ENCODE assay signal across 9 mouse cellular contexts in the genomic region with DNA sequence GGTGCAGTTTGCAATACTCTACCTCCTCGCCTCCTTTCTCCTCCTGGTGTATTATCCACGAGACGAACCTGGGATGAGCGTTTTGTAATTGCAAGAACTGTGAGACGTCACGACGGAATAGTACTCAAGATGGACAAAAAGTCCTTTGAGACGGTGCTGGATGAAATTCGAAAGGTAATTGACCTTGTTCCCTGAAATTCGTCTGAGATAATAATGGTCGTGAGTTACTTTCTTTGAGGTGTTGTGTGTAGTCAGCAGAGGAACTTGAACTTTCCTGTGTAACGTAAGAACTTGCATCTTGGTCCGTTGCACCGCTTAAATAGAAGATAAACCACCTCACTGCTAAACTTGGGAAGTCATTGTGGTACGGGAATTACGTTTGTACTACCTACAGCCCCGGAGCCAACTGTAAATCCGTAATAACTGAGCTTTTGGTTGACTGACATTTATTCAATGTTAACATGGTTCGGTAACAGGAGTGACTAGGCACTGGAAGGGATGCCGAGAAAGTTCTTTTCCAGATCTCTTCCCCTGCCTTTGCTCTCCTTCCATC. TPM values are rescaled to one million over a fixed set of nuclear protein-coding genes. Genes with fewer than 3 reads are reported as not detected.
DNase-seq lines count a peak whose midpoint lies in the region; ATAC-seq and TF ChIP-seq lines count a peak whose summit lies in the region.
"Had no signal": no experiment of that assay in that cellular context is flagged by ENCODE, and none has a peak within 500 bp of the region (broad histone marks: within the 10 kb centered on the region; RNA-seq: fewer than 3 reads in every experiment).

No protein-coding gene starts in this region.

- DNase-seq in kidney, adult 9 months, result peak; percentile 27
- no peak for DNase-seq in kidney, adult 8-10 months
- DNase-seq in MEL (ENCODE audit: low read depth, low spot score), result peak; percentile 64
- DNase-seq in forebrain, embryonic 10.5 days (ENCODE audit: extremely low spot score, low spot score), result peak; percentile 22
- DNase-seq in liver, embryonic 14.5 days (ENCODE audit: low read depth in 3 of 3, low spot score in 3 of 3), result peak in 1 of 3 experiments; percentile 35
- DNase-seq in cerebellum, adult 11 months, result no peak
- DNase-seq in urinary bladder, adult 18-20 months (ENCODE audit: low spot score in 2 of 2), result no peak
- no peak for DNase-seq in urinary bladder, postnatal 10 days (ENCODE audit: low spot score)

- peak overlapping the region; percentile 17 for H3K27ac ChIP-seq in MEL (ENCODE audit: control insufficient read depth, low read depth, low read length)
- H3K27ac ChIP-seq in forebrain, embryonic 10.5 days, result peak overlapping the region; percentile 97
- H3K27ac ChIP-seq in liver, embryonic 14.5 days, result peak overlapping the region; percentile 21

- H3K4me3 ChIP-seq in MEL (ENCODE audit: control insufficient read depth in 1 of 2, insufficient read depth in 1 of 2, low read depth in 2 of 2, low read length in 2 of 2), result peak overlapping the region; percentile 76 to 98
- peak overlapping the region; percentile 93 for H3K4me3 ChIP-seq in forebrain, embryonic 10.5 days
- H3K4me3 ChIP-seq in liver, embryonic 14.5 days (ENCODE audit: insufficient read depth in 1 of 2, low read depth in 2 of 2, low read length in 2 of 2), result peak overlapping the region; percentile 88 to 93

- peaks cover 0 to 16% of the 10 kb centered on the region in 2 experiments; a peak in 2 of 4 replicates for H3K4me1 ChIP-seq in MEL (ENCODE audit: control insufficient read depth in 1 of 2, insufficient read depth in 2 of 2, low read length in 2 of 2)
- peaks cover 42% of the 10 kb centered on the region for H3K4me1 ChIP-seq in forebrain, embryonic 10.5 days
- peaks cover 8 to 10% of the 10 kb centered on the region in 2 experiments; a peak in 3 of 4 replicates for H3K4me1 ChIP-seq in liver, embryonic 14.5 days (replicated peaks; ENCODE audit: control insufficient read depth in 2 of 2, insufficient read depth in 2 of 2, low read length in 1 of 2)

- TF ChIP-seq POLR2A in MEL (IDR thresholded peaks at IDR 0.05; ENCODE audit: control insufficient read depth in 1 of 2, insufficient read depth in 1 of 2, low read depth in 1 of 2, low read length in 2 of 2, poor library complexity in 1 of 2), result no peak

- peak overlapping the region; percentile 79 for H3K9ac ChIP-seq in MEL (ENCODE audit: control insufficient read depth, low read depth, low read length, poor library complexity, severe bottlenecking)
- H3K9ac ChIP-seq in liver, embryonic 14.5 days (replicated peaks), result peak overlapping the region; percentile 83

- no peak for TF ChIP-seq RAD21 in MEL (IDR thresholded peaks at IDR 0.05; ENCODE audit: low read depth, low read length)

- H3K36me3 ChIP-seq in MEL (ENCODE audit: control insufficient read depth in 1 of 2, insufficient read depth in 2 of 2, low read length in 2 of 2), result peaks cover 1 to 21% of the 10 kb centered on the region in 2 experiments
- H3K36me3 ChIP-seq in forebrain, embryonic 10.5 days (replicated peaks), result peaks cover 36% of the 10 kb centered on the region
- H3K36me3 ChIP-seq in liver, embryonic 14.5 days (replicated peaks; ENCODE audit: control insufficient read depth, insufficient read depth, low read depth), result no peaks in the 10 kb centered on the region

- H3K9me3 ChIP-seq in MEL (replicated peaks; ENCODE audit: insufficient read depth, low read length), result no peaks in the 10 kb centered on the region
- H3K9me3 ChIP-seq in forebrain, embryonic 10.5 days, result no peaks in the 10 kb centered on the region
- no peaks in the 10 kb centered on the region for H3K9me3 ChIP-seq in liver, embryonic 14.5 days (ENCODE audit: control insufficient read depth, low read length)

- H3K4me2 ChIP-seq in liver, embryonic 14.5 days (ENCODE audit: low read depth), result peak overlapping the region; percentile 67

- H3K79me2 ChIP-seq in MEL (ENCODE audit: control insufficient read depth, insufficient read depth, low read length, poor library complexity), result peaks cover 60% of the 10 kb centered on the region

- TF ChIP-seq EP300 in MEL (IDR thresholded peaks at IDR 0.05; ENCODE audit: low read depth in 1 of 2, low read length in 2 of 2), result no peak
- no peak for TF ChIP-seq EP300 in liver, embryonic 14.5 days (IDR thresholded peaks at IDR 0.05; ENCODE audit: low read depth)

- under 1% methylated on average over 20 of the region's 20 CpGs for WGBS in forebrain, embryonic 10.5 days
- under 1% methylated on average over 20 of the region's 20 CpGs for WGBS in liver, embryonic 14.5 days (ENCODE audit: insufficient replicate concordance)

- TF ChIP-seq CTCF in MEL (IDR thresholded peaks at IDR 0.05 in 2 of 3, conservative IDR thresholded peaks at IDR 0.05 in 1 of 3; ENCODE audit: control insufficient read depth in 1 of 3, insufficient read depth in 1 of 3, low read depth in 2 of 3, low read length in 3 of 3, poor library complexity in 1 of 3, severe bottlenecking in 1 of 3), result no peak
- TF ChIP-seq CTCF in liver, embryonic 14.5 days (IDR thresholded peaks at IDR 0.05; ENCODE audit: low read depth), result no peak

- no peaks in the 10 kb centered on the region for H3K27me3 ChIP-seq in MEL (ENCODE audit: control insufficient read depth in 1 of 2, insufficient read depth in 2 of 2, low read length in 2 of 2)
- no peaks in the 10 kb centered on the region for H3K27me3 ChIP-seq in forebrain, embryonic 10.5 days (ENCODE audit: poor library complexity, severe bottlenecking)
- no peaks in the 10 kb centered on the region for H3K27me3 ChIP-seq in liver, embryonic 14.5 days (ENCODE audit: control insufficient read depth, insufficient read depth, low read length)

- ATAC-seq in liver, embryonic 14.5 days (ENCODE audit: insufficient read depth), result no peak

TF ChIP-seq in MEL, 35 proteins besides CTCF, POLR2A, EP300 and RAD21:
- TF ChIP-seq ETS1 (IDR thresholded peaks at IDR 0.05; ENCODE audit: low read depth, low read length), result no peak; the same call in 1 of the 2 replicates
TF ChIP-seq in MEL: peak in this region for 0.

RNA-seq across cellular contexts. Expression of gene Proser1, which starts 0.8 kb away (rescaled TPM):
- 3.5 and 4.0 TPM in 2 replicates for total RNA-seq in MEL (2012; rRNA removed)
- 100 to 1,000 TPM in 1 of 2 experiments, 10 to 100 TPM in 1; 24.6 to 107 TPM for polyA plus RNA-seq in MEL (2012; ENCODE audit: insufficient read depth in 1 of 2, insufficient read length in 2 of 2, low read depth in 1 of 2, low replicate concordance in 2 of 2, missing spikeins in 1 of 2)
- polyA plus RNA-seq in forebrain, embryonic 10.5 days (2016; fragmentation: Nextera tagmentation; extraction: Ambion mirVana), result 20.3 and 22.0 TPM in 2 replicates
- 3.3 and 4.1 TPM in 2 replicates for polyA plus RNA-seq in liver, embryonic 14.5 days (2012; rRNA removed)
- 2.5 and 3.8 TPM in 2 replicates for polyA plus RNA-seq in liver, embryonic 14.5 days (2014; fragmentation: Nextera tagmentation; extraction: Ambion mirVana)

RNA-seq across cellular contexts. Expression of gene Nhlrc3, which starts 1.1 kb away (rescaled TPM):
- 4.8 and 6.7 TPM in 2 replicates for total RNA-seq in MEL (2012; rRNA removed)
- polyA plus RNA-seq in MEL (2012; ENCODE audit: insufficient read depth in 1 of 2, insufficient read length in 2 of 2, low read depth in 1 of 2, low replicate concordance in 2 of 2, missing spikeins in 1 of 2), result 1 to 10 TPM in 1 of 2 experiments, not detected in 1; 9.1 TPM
- 9.8 and 10.3 TPM in 2 replicates for polyA plus RNA-seq in forebrain, embryonic 10.5 days (2016; fragmentation: Nextera tagmentation; extraction: Ambion mirVana)
- 2.9 and 3.3 TPM in 2 replicates for polyA plus RNA-seq in liver, embryonic 14.5 days (2012; rRNA removed)
- polyA plus RNA-seq in liver, embryonic 14.5 days (2014; fragmentation: Nextera tagmentation; extraction: Ambion mirVana), result 3.5 and 4.1 TPM in 2 replicates

RNA-seq across cellular contexts. Expression of gene Stoml3, which starts 24.2 kb away (rescaled TPM):
- total RNA-seq in MEL (2012; rRNA removed), result not detected in 2 replicates
- polyA plus RNA-seq in MEL (2012; ENCODE audit: insufficient read depth in 1 of 2, insufficient read length in 2 of 2, low read depth in 1 of 2, low replicate concordance in 2 of 2, missing spikeins in 1 of 2), result not detected
- not detected in 2 replicates for polyA plus RNA-seq in forebrain, embryonic 10.5 days (2016; fragmentation: Nextera tagmentation; extraction: Ambion mirVana)
- polyA plus RNA-seq in liver, embryonic 14.5 days (2012; rRNA removed), result not detected in 2 replicates
- not detected in 2 replicates for polyA plus RNA-seq in liver, embryonic 14.5 days (2014; fragmentation: Nextera tagmentation; extraction: Ambion mirVana)
- total RNA-seq: common myeloid progenitor, adult 5-6 weeks had no signal

Comparison
In these comparisons a context has a peak if more than half of its experiments do, and no peak if none do; other contexts are left out.
1. DNase-seq: peak in kidney, adult 9 months (single experiment), MEL (single experiment) and forebrain, embryonic 10.5 days (single experiment); none in kidney, adult 8-10 months (0 of 2), cerebellum, adult 11 months (single experiment), urinary bladder, adult 18-20 months (0 of 2) and urinary bladder, postnatal 10 days (single experiment).
2. H3K27ac ChIP-seq: peak in every context shown above with its lines; median percentile 97 in forebrain, embryonic 10.5 days; 21 in liver, embryonic 14.5 days; 17 in MEL.
3. Peak in every context shown above with its lines, with median percentiles within 50 percentile points of each other: H3K4me3 ChIP-seq.